Mouse (Mus musculus) spleen, postnatal 36 days (tissue): ENCODE measurements around the gene Jph3.

Experiments used
- DNase-seq, 2 experiments: peaks; one replicate each; pipeline ENCODE4 v3.0.0; 2022; ENCODE audit warnings: low spot score in 2 of 2, mixed read lengths in 1 of 2

Jph3 gene

GRCm38 (mm10) chr8:121729323-121729722 is at the start of gene Jph3:
TSS of gene Jph3 (plus strand) at chr8:121729623.
- no peak for DNase-seq

- DNase-seq: no peak
Observed at GRCm38 (mm10) chr8:121680896-121681295, 48.5 kb upstream of the Jph3 start.

- no peak for DNase-seq
Observed at GRCm38 (mm10) chr8:121681457-121681856, 48.0 kb upstream of the Jph3 start.

GRCm38 (mm10) chr8:121683083-121683832 is 46.2 kb upstream of the Jph3 start:
- no peak for DNase-seq

- DNase-seq: peak in 1 of 2 experiments; percentile 13
Observed at GRCm38 (mm10) chr8:121685419-121685818, 44.0 kb upstream of the Jph3 start.

- no peak for DNase-seq
Observed at GRCm38 (mm10) chr8:121687455-121688161, 41.8 kb upstream of the Jph3 start.

GRCm38 (mm10) chr8:121688496-121688895 is 40.9 kb upstream of the Jph3 start:
- no peak for DNase-seq

GRCm38 (mm10) chr8:121694453-121694852 is 35.0 kb upstream of the Jph3 start:
- DNase-seq: no peak

- no peak for DNase-seq
Observed at GRCm38 (mm10) chr8:121695585-121696184, 33.7 kb upstream of the Jph3 start.

- DNase-seq: no peak
Observed at GRCm38 (mm10) chr8:121697735-121698614, 31.4 kb upstream of the Jph3 start.

GRCm38 (mm10) chr8:121698615-121699101 is 30.8 kb upstream of the Jph3 start:
- DNase-seq: peak; percentile 26 to 34

- no peak for DNase-seq
Observed at GRCm38 (mm10) chr8:121699936-121700335, 29.5 kb upstream of the Jph3 start.

GRCm38 (mm10) chr8:121705174-121705573 is 24.2 kb upstream of the Jph3 start:
- DNase-seq: no peak

GRCm38 (mm10) chr8:121706956-121707355 is 22.5 kb upstream of the Jph3 start:
- no peak for DNase-seq

- DNase-seq: no peak
Observed at GRCm38 (mm10) chr8:121708406-121708805, 21.0 kb upstream of the Jph3 start.

GRCm38 (mm10) chr8:121717502-121717901 is 11.9 kb upstream of the Jph3 start:
- no peak for DNase-seq

- DNase-seq: peak; percentile 23 to 31
Observed at GRCm38 (mm10) chr8:121717982-121718425, 11.4 kb upstream of the Jph3 start.

GRCm38 (mm10) chr8:121718925-121719324 is 10.5 kb upstream of the Jph3 start:
- no peak for DNase-seq

GRCm38 (mm10) chr8:121721072-121721471 is 8.4 kb upstream of the Jph3 start:
- no peak for DNase-seq

- DNase-seq: no peak
Observed at GRCm38 (mm10) chr8:121723846-121724245, 5.6 kb upstream of the Jph3 start.

GRCm38 (mm10) chr8:121727164-121727563 is 2.3 kb upstream of the Jph3 start:
- no peak for DNase-seq
